Mouse (Mus musculus) stomach, postnatal 0 days (tissue): ENCODE measurements around the gene Bhlha9. TPM values are rescaled to one million over a fixed set of nuclear protein-coding genes. Genes with fewer than 3 reads are reported as not detected.

ENCODE experiments used
- ATAC-seq: fragments of 200-750 bp; cut with Nextera tagmentation; 2 replicates; pipeline ENCODE4 v1.8.0; 2017; ENCODE audit not compliant: low FRiP score, low TSS enrichment
- DNase-seq: peaks from one replicate; pipeline ENCODE4 v3.0.0-alpha.2; 2016; ENCODE audit warnings: low spot score
- H3K27ac ChIP-seq: fragments of 300-500 bp; sonication (generic); replicated peaks from 2 replicates; pipeline ENCODE4 v1.5.1; 2014; ENCODE audit warnings: mild to moderate bottlenecking, control low read depth
- H3K27me3 ChIP-seq: fragments of 300-500 bp; sonication (generic); 2 replicates; pipeline ENCODE4 v1.6.1; 2014; ENCODE audit warnings: low read length; ENCODE audit not compliant: control insufficient read depth, insufficient read depth
- H3K36me3 ChIP-seq: fragments of 300-500 bp; sonication (generic); 2 replicates; pipeline ENCODE4 v1.6.1; 2014; ENCODE audit warnings: low read length, mixed read lengths; ENCODE audit not compliant: control insufficient read depth, insufficient read depth
- H3K4me1 ChIP-seq: fragments of 300-500 bp; sonication (generic); replicated peaks from 2 replicates; pipeline ENCODE4 v1.6.1; 2014; ENCODE audit warnings: antibody characterized with exemption; ENCODE audit not compliant: control insufficient read depth, insufficient read depth
- H3K4me2 ChIP-seq: fragments of 300-500 bp; sonication (generic); replicated peaks from 2 replicates; pipeline ENCODE4 v1.6.1; 2014; ENCODE audit warnings: low read depth, mild to moderate bottlenecking, control low read depth, moderate library complexity
- H3K4me3 ChIP-seq: fragments of 300-500 bp; sonication (generic); 2 replicates; pipeline ENCODE4 v1.5.1; 2014; ENCODE audit warnings: low read depth, low read length, control low read depth
- H3K9ac ChIP-seq: fragments of 300-500 bp; sonication (generic); 2 replicates; pipeline ENCODE4 v1.6.1; 2014; ENCODE audit warnings: mild to moderate bottlenecking, low read length, control low read depth, mixed read lengths
- H3K9me3 ChIP-seq: fragments of 300-500 bp; sonication (generic); 2 replicates; pipeline ENCODE4 v1.6.1; 2016; ENCODE audit warnings: low read length; ENCODE audit not compliant: control insufficient read depth
- CTCF ChIP-seq: IDR thresholded peaks from 2 replicates; pipeline ENCODE4 v1.5.1; 2016; ENCODE audit warnings: antibody characterized with exemption, low read depth, mild to moderate bottlenecking, moderate library complexity
- EP300 ChIP-seq: optimal IDR thresholded peaks from 2 replicates; pipeline ENCODE3; 2016; ENCODE audit warnings: antibody characterized with exemption
- WGBS: fragments of 180-500 bp; shearing (Covaris S2); extraction: QIAGEN DNeasy Blood & Tissue Kit; methylation state at CpG from one replicate; pipeline ENCODE4 v1.1.7; 2014; 5-methylcytosine and 5-hydroxymethylcytosine counted together
- polyA plus RNA-seq: library from polyadenylated mRNA; unstranded; fragments of >200 nt; fragmentation: Nextera tagmentation; extraction: Ambion mirVana; gene quantifications from 2 replicates; pipeline ENCODE4 v1.2.1, GENCODE M21; 2015

Gene Bhlha9
- polyA plus RNA-seq, 1 experiment from 2014 or later = not detected

GRCm38 (mm10) chr11:76709625-76710452 lies 37.6 kb downstream of the Bhlha9 start:
- H3K4me2 ChIP-seq = no peak overlapping the region

GRCm38 (mm10) chr11:76717000-76717399 lies 44.7 kb downstream of the Bhlha9 start:
- H3K9ac ChIP-seq = no peak overlapping the region
- ATAC-seq (no peak), DNase-seq (no peak)
- H3K4me2 ChIP-seq = no peak overlapping the region
- no peak overlapping the region for H3K27ac ChIP-seq
- 59% methylated on average over 4 of the region's 4 CpGs for WGBS
- H3K36me3 ChIP-seq = no peaks in the 10 kb centered on the region
- H3K4me3 ChIP-seq = no peak overlapping the region
- no peaks in the 10 kb centered on the region for H3K27me3 ChIP-seq
- no peaks in the 10 kb centered on the region for H3K9me3 ChIP-seq
- no peaks in the 10 kb centered on the region for H3K4me1 ChIP-seq
- TF ChIP-seq EP300 (no peak), CTCF (no peak)

More at GRCm38 (mm10) chr11:76709625-76710452, 37.6 kb downstream of the Bhlha9 start:
- no peaks in the 10 kb centered on the region for H3K9me3 ChIP-seq
- no peaks in the 10 kb centered on the region for H3K27me3 ChIP-seq
- 27% methylated on average over 11 of the region's 17 CpGs for WGBS
- 0 out of 2 replicates have a peak overlapping the region, but pooled peaks have one; percentile 13 for H3K27ac ChIP-seq
- peak; percentile 23 for DNase-seq
- H3K4me1 ChIP-seq = 0 out of 2 replicates have a peak, but pooled peaks cover 3% of the 10 kb centered on the region
- no peak overlapping the region for H3K4me3 ChIP-seq
- no peaks in the 10 kb centered on the region for H3K36me3 ChIP-seq
- TF ChIP-seq CTCF = no peak
- no peak for TF ChIP-seq EP300
- peak; percentile 74 for ATAC-seq
- H3K9ac ChIP-seq = no peak overlapping the region

Other genes starting within 250 kb of the Bhlha9 start
- 19.3 and 21.5 TPM in 2 replicates for gene Abr, start 50.2 kb upstream of the Bhlha9 start, polyA plus RNA-seq
- gene Trarg1, start 7.3 kb downstream of the Bhlha9 start, polyA plus RNA-seq = 0.59 and 0.67 TPM in 2 replicates
- gene Gosr1, start 91.1 kb downstream of the Bhlha9 start, polyA plus RNA-seq = 15.8 and 17.7 TPM in 2 replicates
- gene Cpd, start 174.5 kb downstream of the Bhlha9 start, polyA plus RNA-seq = 15.9 and 16.1 TPM in 2 replicates
- 1.7 and 1.9 TPM in 2 replicates for gene Tmigd1, start 229.7 kb downstream of the Bhlha9 start, polyA plus RNA-seq